10 mouse cellular contexts compared by ENCODE assay signal in genomic region chr7:16893612-16894011, GRCm38 (mm10). TPM values are rescaled to one million over a fixed set of nuclear protein-coding genes. Genes with fewer than 3 reads are reported as not detected.
DNase-seq lines count a peak whose midpoint lies in the region; ATAC-seq lines count a peak whose summit lies in the region.
"Had no signal": no experiment of that assay in that cellular context is flagged by ENCODE, and none has a peak within 500 bp of the region (broad histone marks: within the 10 kb centered on the region; RNA-seq: fewer than 3 reads in every experiment).

No protein-coding gene starts in this region.

- DNase-seq in hindbrain, embryonic 10.5 days (ENCODE audit: low spot score): no peak
- no peak for DNase-seq in hindbrain, embryonic 14.5 days (ENCODE audit: low spot score)
- DNase-seq in forebrain, embryonic 14.5 days (ENCODE audit: low spot score): no peak
- DNase-seq in adrenal gland, adult 18-20 months (ENCODE audit: low spot score in 2 of 2): no peak
- no peak for DNase-seq in right cerebral cortex, postnatal 4 days
- DNase-seq: gastrocnemius, postnatal 10 days had no signal

- H3K9ac ChIP-seq in hindbrain, embryonic 14.5 days: no peak overlapping the region
- H3K9ac ChIP-seq in neural tube, embryonic 13.5 days: peak overlapping the region; percentile 38; the same call in 1 of the 2 replicates
- no peak overlapping the region for H3K9ac ChIP-seq in neural tube, embryonic 15.5 days (replicated peaks)
- no peak overlapping the region for H3K9ac ChIP-seq in forebrain, embryonic 14.5 days (ENCODE audit: low read length)
- no peak overlapping the region for H3K9ac ChIP-seq in midbrain, embryonic 12.5 days (replicated peaks)

- peak overlapping the region; percentile 48 for H3K4me3 ChIP-seq in hindbrain, embryonic 10.5 days
- H3K4me3 ChIP-seq in hindbrain, embryonic 14.5 days (replicated peaks; ENCODE audit: low read length): no peak overlapping the region
- H3K4me3 ChIP-seq in neural tube, embryonic 13.5 days: no peak overlapping the region
- H3K4me3 ChIP-seq in neural tube, embryonic 15.5 days (replicated peaks): no peak overlapping the region
- no peak overlapping the region for H3K4me3 ChIP-seq in forebrain, embryonic 14.5 days (ENCODE audit: low read depth, low read length)
- H3K4me3 ChIP-seq in midbrain, embryonic 12.5 days: peak overlapping the region; percentile 24; the same call in 1 of the 2 replicates

- H3K36me3 ChIP-seq in hindbrain, embryonic 10.5 days: 0 out of 2 replicates have a peak, but pooled peaks cover 5% of the 10 kb centered on the region
- no peaks in the 10 kb centered on the region for H3K36me3 ChIP-seq in hindbrain, embryonic 14.5 days (replicated peaks; ENCODE audit: control insufficient read depth, insufficient read depth)
- H3K36me3 ChIP-seq in neural tube, embryonic 13.5 days: no peaks in the 10 kb centered on the region
- H3K36me3 ChIP-seq in neural tube, embryonic 15.5 days: no peaks in the 10 kb centered on the region
- H3K36me3 ChIP-seq in forebrain, embryonic 14.5 days (ENCODE audit: control insufficient read depth, insufficient read depth, low read length): no peaks in the 10 kb centered on the region
- H3K36me3 ChIP-seq in midbrain, embryonic 12.5 days: no peaks in the 10 kb centered on the region

- no peak for ATAC-seq in hindbrain, embryonic 14.5 days (ENCODE audit: low FRiP score)
- no peak for ATAC-seq in neural tube, embryonic 13.5 days (ENCODE audit: low read depth)
- no peak for ATAC-seq in neural tube, embryonic 15.5 days (ENCODE audit: low FRiP score)
- ATAC-seq in forebrain, embryonic 14.5 days: no peak
- no peak for ATAC-seq in midbrain, embryonic 12.5 days (ENCODE audit: low FRiP score, low read depth)

- peaks cover 53% of the 10 kb centered on the region for H3K4me1 ChIP-seq in hindbrain, embryonic 10.5 days (replicated peaks)
- peaks cover 15% of the 10 kb centered on the region for H3K4me1 ChIP-seq in hindbrain, embryonic 14.5 days (replicated peaks; ENCODE audit: control insufficient read depth, insufficient read depth, low read length)
- peaks cover 40% of the 10 kb centered on the region for H3K4me1 ChIP-seq in neural tube, embryonic 13.5 days (replicated peaks)
- H3K4me1 ChIP-seq in neural tube, embryonic 15.5 days: peaks cover 32% of the 10 kb centered on the region
- H3K4me1 ChIP-seq in forebrain, embryonic 14.5 days (ENCODE audit: control insufficient read depth, insufficient read depth, low read length): peaks cover 19% of the 10 kb centered on the region
- H3K4me1 ChIP-seq in midbrain, embryonic 12.5 days: peaks cover 41% of the 10 kb centered on the region

- peaks cover 7% of the 10 kb centered on the region; the same call in 1 of the 2 replicates for H3K9me3 ChIP-seq in hindbrain, embryonic 10.5 days
- H3K9me3 ChIP-seq in hindbrain, embryonic 14.5 days (ENCODE audit: control insufficient read depth, low read length): no peaks in the 10 kb centered on the region
- no peaks in the 10 kb centered on the region for H3K9me3 ChIP-seq in neural tube, embryonic 13.5 days
- H3K9me3 ChIP-seq in neural tube, embryonic 15.5 days (replicated peaks): no peaks in the 10 kb centered on the region
- no peaks in the 10 kb centered on the region for H3K9me3 ChIP-seq in forebrain, embryonic 14.5 days (replicated peaks; ENCODE audit: control insufficient read depth, low read length)
- H3K9me3 ChIP-seq in midbrain, embryonic 12.5 days: no peaks in the 10 kb centered on the region

- H3K27me3 ChIP-seq in hindbrain, embryonic 10.5 days (ENCODE audit: insufficient read depth, poor library complexity, severe bottlenecking): peaks cover 65% of the 10 kb centered on the region
- H3K27me3 ChIP-seq in hindbrain, embryonic 14.5 days (ENCODE audit: control insufficient read depth, insufficient read depth, low read length): peaks cover 17% of the 10 kb centered on the region
- H3K27me3 ChIP-seq in neural tube, embryonic 13.5 days: peaks cover 43% of the 10 kb centered on the region
- H3K27me3 ChIP-seq in neural tube, embryonic 15.5 days (replicated peaks): peaks cover 35% of the 10 kb centered on the region
- peaks cover 13% of the 10 kb centered on the region; the same call in 1 of the 2 replicates for H3K27me3 ChIP-seq in forebrain, embryonic 14.5 days (replicated peaks; ENCODE audit: control insufficient read depth, insufficient read depth, low read length)
- peaks cover 62% of the 10 kb centered on the region for H3K27me3 ChIP-seq in midbrain, embryonic 12.5 days

- no peak overlapping the region for H3K4me2 ChIP-seq in hindbrain, embryonic 14.5 days (replicated peaks)
- H3K4me2 ChIP-seq in neural tube, embryonic 13.5 days: peak overlapping the region; percentile 54
- H3K4me2 ChIP-seq in neural tube, embryonic 15.5 days: no peak overlapping the region
- peak overlapping the region; percentile 50; the same call in 1 of the 2 replicates for H3K4me2 ChIP-seq in forebrain, embryonic 14.5 days (ENCODE audit: low read length)
- peak overlapping the region; percentile 58 for H3K4me2 ChIP-seq in midbrain, embryonic 12.5 days (replicated peaks)

- WGBS in hindbrain, embryonic 10.5 days: 3% methylated on average over 6 of the region's 6 CpGs
- 2% methylated on average over 6 of the region's 6 CpGs for WGBS in hindbrain, embryonic 14.5 days
- WGBS in neural tube, embryonic 13.5 days: 0% methylated on average over 6 of the region's 6 CpGs
- 14% methylated on average over 5 of the region's 6 CpGs for WGBS in neural tube, embryonic 15.5 days
- 2% methylated on average over 6 of the region's 6 CpGs for WGBS in forebrain, embryonic 14.5 days
- WGBS in midbrain, embryonic 12.5 days: 0% methylated on average over 6 of the region's 6 CpGs

- peak overlapping the region; percentile 56; the same call in 1 of the 2 replicates for H3K27ac ChIP-seq in hindbrain, embryonic 10.5 days
- no peak overlapping the region for H3K27ac ChIP-seq in hindbrain, embryonic 14.5 days
- H3K27ac ChIP-seq in neural tube, embryonic 13.5 days (replicated peaks): peak overlapping the region; percentile 59; the same call in 1 of the 2 replicates
- H3K27ac ChIP-seq in neural tube, embryonic 15.5 days (replicated peaks): no peak overlapping the region
- H3K27ac ChIP-seq in forebrain, embryonic 14.5 days (ENCODE audit: low read depth, low read length): peak overlapping the region; percentile 39; the same call in 1 of the 2 replicates
- H3K27ac ChIP-seq in midbrain, embryonic 12.5 days (replicated peaks): peak overlapping the region; percentile 40
- H3K27ac ChIP-seq: macrophage had no signal

RNA-seq across cellular contexts. Expression of gene Gng8, which starts 2.0 kb away (rescaled TPM):
- 7.1 and 9.0 TPM in 2 replicates for polyA plus RNA-seq in hindbrain, embryonic 10.5 days (2016; fragmentation: Nextera tagmentation; extraction: Ambion mirVana)
- polyA plus RNA-seq in hindbrain, embryonic 14.5 days (2014; fragmentation: Nextera tagmentation; extraction: Ambion mirVana): 0.78 and 2.5 TPM in 2 replicates
- polyA plus RNA-seq in neural tube, embryonic 13.5 days (2015; fragmentation: Nextera tagmentation; extraction: Ambion mirVana): 15.4 and 24.1 TPM in 2 replicates
- polyA plus RNA-seq in neural tube, embryonic 15.5 days (2015; fragmentation: Nextera tagmentation; extraction: Ambion mirVana): 4.0 and 4.1 TPM in 2 replicates
- polyA plus RNA-seq in forebrain, embryonic 14.5 days (2014; fragmentation: Nextera tagmentation; extraction: Ambion mirVana): 9.8 and 11.0 TPM in 2 replicates
- polyA plus RNA-seq in midbrain, embryonic 12.5 days (2016; fragmentation: Nextera tagmentation; extraction: Ambion mirVana): 12.1 and 26.0 TPM in 2 replicates
- under 1 TPM in 1 of 2 experiments, not detected in 1; 0.35 TPM for total RNA-seq in adrenal gland, adult 18-20 months (2021)
- polyA plus RNA-seq: macrophage had no signal

RNA-seq across cellular contexts. Expression of gene Ptgir, which starts 12.7 kb away (rescaled TPM):
- 0.77 and 1.5 TPM in 2 replicates for polyA plus RNA-seq in hindbrain, embryonic 10.5 days (2016; fragmentation: Nextera tagmentation; extraction: Ambion mirVana)
- polyA plus RNA-seq in hindbrain, embryonic 14.5 days (2014; fragmentation: Nextera tagmentation; extraction: Ambion mirVana): 0.26 TPM in 1 of 2 replicates, not detected in the other
- 3.1 and 3.6 TPM in 2 replicates for polyA plus RNA-seq in neural tube, embryonic 13.5 days (2015; fragmentation: Nextera tagmentation; extraction: Ambion mirVana)
- 1.1 and 1.3 TPM in 2 replicates for polyA plus RNA-seq in neural tube, embryonic 15.5 days (2015; fragmentation: Nextera tagmentation; extraction: Ambion mirVana)
- 0.12 and 0.22 TPM in 2 replicates for polyA plus RNA-seq in forebrain, embryonic 14.5 days (2014; fragmentation: Nextera tagmentation; extraction: Ambion mirVana)
- polyA plus RNA-seq in midbrain, embryonic 12.5 days (2016; fragmentation: Nextera tagmentation; extraction: Ambion mirVana): 1.1 and 1.2 TPM in 2 replicates
- 1 to 10 TPM in 1 of 2 experiments, under 1 TPM in 1; 0.96 to 1.1 TPM for total RNA-seq in adrenal gland, adult 18-20 months (2021)

RNA-seq across cellular contexts. Expression of gene Dact3, which starts 18.5 kb away (rescaled TPM):
- polyA plus RNA-seq in hindbrain, embryonic 10.5 days (2016; fragmentation: Nextera tagmentation; extraction: Ambion mirVana): 3.2 and 4.9 TPM in 2 replicates
- polyA plus RNA-seq in hindbrain, embryonic 14.5 days (2014; fragmentation: Nextera tagmentation; extraction: Ambion mirVana): 5.8 and 6.6 TPM in 2 replicates
- 3.7 and 3.9 TPM in 2 replicates for polyA plus RNA-seq in neural tube, embryonic 13.5 days (2015; fragmentation: Nextera tagmentation; extraction: Ambion mirVana)
- 3.7 and 4.8 TPM in 2 replicates for polyA plus RNA-seq in neural tube, embryonic 15.5 days (2015; fragmentation: Nextera tagmentation; extraction: Ambion mirVana)
- 3.5 and 4.4 TPM in 2 replicates for polyA plus RNA-seq in forebrain, embryonic 14.5 days (2014; fragmentation: Nextera tagmentation; extraction: Ambion mirVana)
- 4.7 and 6.2 TPM in 2 replicates for polyA plus RNA-seq in midbrain, embryonic 12.5 days (2016; fragmentation: Nextera tagmentation; extraction: Ambion mirVana)
- 1 to 10 TPM; 3.1 to 3.8 TPM for total RNA-seq in adrenal gland, adult 18-20 months (2021)

RNA-seq across cellular contexts. Expression of gene Calm3, which starts 30.3 kb away (rescaled TPM):
- 170 and 245 TPM in 2 replicates for polyA plus RNA-seq in hindbrain, embryonic 10.5 days (2016; fragmentation: Nextera tagmentation; extraction: Ambion mirVana)
- 510 and 527 TPM in 2 replicates for polyA plus RNA-seq in hindbrain, embryonic 14.5 days (2014; fragmentation: Nextera tagmentation; extraction: Ambion mirVana)
- 275 and 297 TPM in 2 replicates for polyA plus RNA-seq in neural tube, embryonic 13.5 days (2015; fragmentation: Nextera tagmentation; extraction: Ambion mirVana)
- 336 and 404 TPM in 2 replicates for polyA plus RNA-seq in neural tube, embryonic 15.5 days (2015; fragmentation: Nextera tagmentation; extraction: Ambion mirVana)
- 473 and 491 TPM in 2 replicates for polyA plus RNA-seq in forebrain, embryonic 14.5 days (2014; fragmentation: Nextera tagmentation; extraction: Ambion mirVana)
- polyA plus RNA-seq in midbrain, embryonic 12.5 days (2016; fragmentation: Nextera tagmentation; extraction: Ambion mirVana): 223 and 224 TPM in 2 replicates
- 100 to 1,000 TPM; 227 to 234 TPM for total RNA-seq in adrenal gland, adult 18-20 months (2021)

RNA-seq across cellular contexts. Expression of gene Pnmal2, which starts 50.9 kb away (rescaled TPM):
- polyA plus RNA-seq in hindbrain, embryonic 10.5 days (2016; fragmentation: Nextera tagmentation; extraction: Ambion mirVana): 4.0 and 12.2 TPM in 2 replicates
- 96.1 and 96.4 TPM in 2 replicates for polyA plus RNA-seq in hindbrain, embryonic 14.5 days (2014; fragmentation: Nextera tagmentation; extraction: Ambion mirVana)
- polyA plus RNA-seq in neural tube, embryonic 13.5 days (2015; fragmentation: Nextera tagmentation; extraction: Ambion mirVana): 76.2 and 82.4 TPM in 2 replicates
- polyA plus RNA-seq in neural tube, embryonic 15.5 days (2015; fragmentation: Nextera tagmentation; extraction: Ambion mirVana): 117 and 137 TPM in 2 replicates
- 48.1 and 63.2 TPM in 2 replicates for polyA plus RNA-seq in forebrain, embryonic 14.5 days (2014; fragmentation: Nextera tagmentation; extraction: Ambion mirVana)
- polyA plus RNA-seq in midbrain, embryonic 12.5 days (2016; fragmentation: Nextera tagmentation; extraction: Ambion mirVana): 49.3 and 55.3 TPM in 2 replicates
- total RNA-seq in adrenal gland, adult 18-20 months (2021): 10 to 100 TPM; 24.4 to 33.3 TPM
- polyA plus RNA-seq: macrophage had no signal

Comparison
In these comparisons a context has a peak if more than half of its experiments do, and no peak if none do; other contexts are left out.
1. H3K27ac ChIP-seq: peak in hindbrain, embryonic 10.5 days (single experiment), neural tube, embryonic 13.5 days (single experiment), forebrain, embryonic 14.5 days (single experiment) and midbrain, embryonic 12.5 days (single experiment); none in hindbrain, embryonic 14.5 days (single experiment) and neural tube, embryonic 15.5 days (single experiment).
2. H3K4me3 ChIP-seq: peak in hindbrain, embryonic 10.5 days (single experiment) and midbrain, embryonic 12.5 days (single experiment); none in hindbrain, embryonic 14.5 days (single experiment), neural tube, embryonic 13.5 days (single experiment), neural tube, embryonic 15.5 days (single experiment) and forebrain, embryonic 14.5 days (single experiment).
3. H3K4me2 ChIP-seq: peak in neural tube, embryonic 13.5 days (single experiment), forebrain, embryonic 14.5 days (single experiment) and midbrain, embryonic 12.5 days (single experiment); none in hindbrain, embryonic 14.5 days (single experiment) and neural tube, embryonic 15.5 days (single experiment).